25 mouse cellular contexts compared by ENCODE assay signal in the genomic region with DNA sequence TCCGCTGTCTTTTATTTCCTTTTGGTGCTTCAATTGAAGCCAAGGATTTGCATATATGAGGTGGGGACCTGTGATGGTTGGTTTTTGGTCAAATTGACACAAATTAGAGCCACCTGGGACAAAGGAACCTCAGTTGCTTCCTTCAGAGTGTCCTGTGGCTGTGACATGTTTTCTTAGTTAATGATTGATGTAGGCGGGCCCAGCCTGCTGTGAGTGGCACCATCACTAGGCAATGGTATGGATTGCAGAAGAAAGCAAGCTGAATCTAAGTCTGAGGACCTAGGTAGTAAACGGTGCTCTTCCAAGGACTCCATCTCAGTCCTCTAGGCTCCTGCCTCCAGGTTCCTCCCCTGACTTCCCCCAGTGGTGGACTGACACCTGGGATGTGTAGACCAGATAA. TPM values are rescaled to one million over a fixed set of nuclear protein-coding genes. Genes with fewer than 3 reads are reported as not detected.
DNase-seq lines count a peak whose midpoint lies in the region; ATAC-seq lines count a peak whose summit lies in the region.
"Had no signal": no experiment of that assay in that cellular context is flagged by ENCODE, and none has a peak within 500 bp of the region (broad histone marks: within the 10 kb centered on the region; RNA-seq: fewer than 3 reads in every experiment).

No protein-coding gene starts in this region.

- no peak overlapping the region for H3K4me3 ChIP-seq in heart, embryonic 12.5 days
- no peak overlapping the region for H3K4me3 ChIP-seq in midbrain, embryonic 11.5 days (ENCODE audit: low read depth, low read length)
- no peak overlapping the region for H3K4me3 ChIP-seq in midbrain, embryonic 14.5 days (replicated peaks; ENCODE audit: low read depth, low read length)
- H3K4me3 ChIP-seq: forebrain, embryonic 10.5 days; forebrain, embryonic 13.5 days; heart, embryonic 15.5 days; hindbrain, embryonic 10.5 days; hindbrain, embryonic 13.5 days had no signal

- H3K4me2 ChIP-seq in heart, embryonic 12.5 days = no peak overlapping the region
- H3K4me2 ChIP-seq in midbrain, embryonic 11.5 days = no peak overlapping the region
- no peak overlapping the region for H3K4me2 ChIP-seq in midbrain, embryonic 14.5 days (ENCODE audit: low read length)
- H3K4me2 ChIP-seq: forebrain, embryonic 13.5 days; heart, embryonic 11.5 days; heart, embryonic 15.5 days; hindbrain, embryonic 13.5 days had no signal

- no peaks in the 10 kb centered on the region for H3K9me3 ChIP-seq in heart, embryonic 12.5 days (replicated peaks)
- no peaks in the 10 kb centered on the region for H3K9me3 ChIP-seq in midbrain, embryonic 11.5 days (ENCODE audit: control insufficient read depth, low read length)
- H3K9me3 ChIP-seq in midbrain, embryonic 14.5 days (ENCODE audit: control insufficient read depth, low read length) = no peaks in the 10 kb centered on the region
- H3K9me3 ChIP-seq: forebrain, embryonic 10.5 days; forebrain, embryonic 13.5 days; heart, embryonic 15.5 days; hindbrain, embryonic 10.5 days; hindbrain, embryonic 13.5 days had no signal

- no peaks in the 10 kb centered on the region for H3K36me3 ChIP-seq in heart, embryonic 12.5 days
- H3K36me3 ChIP-seq in midbrain, embryonic 11.5 days (ENCODE audit: control insufficient read depth, insufficient read depth, low read length) = no peaks in the 10 kb centered on the region
- H3K36me3 ChIP-seq in midbrain, embryonic 14.5 days (ENCODE audit: control insufficient read depth, insufficient read depth, low read length) = no peaks in the 10 kb centered on the region
- H3K36me3 ChIP-seq: forebrain, embryonic 10.5 days; heart, embryonic 15.5 days; hindbrain, embryonic 10.5 days; hindbrain, embryonic 13.5 days had no signal

- no peak for ATAC-seq in heart, embryonic 12.5 days (ENCODE audit: insufficient number of reproducible peaks, low FRiP score)
- no peak for ATAC-seq in midbrain, embryonic 11.5 days (ENCODE audit: low FRiP score)
- ATAC-seq in midbrain, embryonic 14.5 days (ENCODE audit: low FRiP score, low TSS enrichment) = no peak
- ATAC-seq: activated CD4-positive, CD25-positive, alpha-beta regulatory T cell, adult 4 months; forebrain, embryonic 13.5 days; forebrain, embryonic 16.5 days had no signal

- no peak overlapping the region for H3K27ac ChIP-seq in heart, embryonic 12.5 days (ENCODE audit: poor library complexity, severe bottlenecking)
- H3K27ac ChIP-seq in midbrain, embryonic 11.5 days (ENCODE audit: low read depth, low read length) = no peak overlapping the region
- H3K27ac ChIP-seq in midbrain, embryonic 14.5 days (replicated peaks; ENCODE audit: low read depth, low read length) = no peak overlapping the region
- H3K27ac ChIP-seq: forebrain, embryonic 10.5 days; forebrain, embryonic 13.5 days; heart, embryonic 15.5 days; hindbrain, embryonic 10.5 days; hindbrain, embryonic 13.5 days had no signal

- peak; percentile 45 for DNase-seq in heart, adult 11 months
- peak; percentile 11 for DNase-seq in kidney, adult 9 months
- no peak for DNase-seq in kidney, adult 8-10 months
- peak; percentile 56 for DNase-seq in midbrain, embryonic 11.5 days (ENCODE audit: low spot score, missing footprints)
- no peak for DNase-seq in midbrain, embryonic 14.5 days
- peak; percentile 71 for DNase-seq in yolk sac, embryonic 10.5 days (ENCODE audit: low spot score)
- no peak for DNase-seq in right cerebral cortex, postnatal 25 days
- DNase-seq: adrenal gland, adult 8-10 months; adrenal gland, postnatal 25 days; cerebellum, adult 11-12 months; cerebellum, adult 8-10 months; cerebellum, postnatal 14 days; gastrocnemius, postnatal 10 days; gastrocnemius, postnatal 36 days; heart, postnatal 10 days; heart, postnatal 36 days had no signal

- 65% methylated on average over 2 of the region's 3 CpGs for WGBS in heart, embryonic 12.5 days
- 76% methylated on average over 2 of the region's 3 CpGs for WGBS in midbrain, embryonic 11.5 days
- WGBS in midbrain, embryonic 14.5 days = 90% methylated on average over 3 of the region's 3 CpGs

- H3K9ac ChIP-seq in heart, embryonic 12.5 days = no peak overlapping the region
- no peak overlapping the region for H3K9ac ChIP-seq in midbrain, embryonic 11.5 days (ENCODE audit: low read length)
- H3K9ac ChIP-seq in midbrain, embryonic 14.5 days (replicated peaks; ENCODE audit: low read length) = no peak overlapping the region
- H3K9ac ChIP-seq: forebrain, embryonic 13.5 days; heart, embryonic 15.5 days; hindbrain, embryonic 13.5 days had no signal

- peaks cover 6% of the 10 kb centered on the region for H3K4me1 ChIP-seq in heart, embryonic 12.5 days (replicated peaks)
- no peaks in the 10 kb centered on the region for H3K4me1 ChIP-seq in midbrain, embryonic 11.5 days (ENCODE audit: control insufficient read depth, insufficient read depth, low read length)
- H3K4me1 ChIP-seq in midbrain, embryonic 14.5 days (ENCODE audit: control insufficient read depth, insufficient read depth, low read length) = no peaks in the 10 kb centered on the region
- H3K4me1 ChIP-seq: forebrain, embryonic 10.5 days; forebrain, embryonic 13.5 days; hindbrain, embryonic 10.5 days; hindbrain, embryonic 13.5 days had no signal

- no peaks in the 10 kb centered on the region for H3K27me3 ChIP-seq in heart, embryonic 12.5 days (replicated peaks)
- no peaks in the 10 kb centered on the region for H3K27me3 ChIP-seq in midbrain, embryonic 11.5 days (ENCODE audit: control insufficient read depth, insufficient read depth, low read length)
- H3K27me3 ChIP-seq in midbrain, embryonic 14.5 days (ENCODE audit: control insufficient read depth, insufficient read depth, low read length) = no peaks in the 10 kb centered on the region
- H3K27me3 ChIP-seq: forebrain, embryonic 13.5 days; heart, embryonic 15.5 days; hindbrain, embryonic 13.5 days had no signal

RNA-seq across cellular contexts. Expression of a gene that starts 57.4 kb away (rescaled TPM):
- polyA plus RNA-seq in heart, embryonic 12.5 days (2016; fragmentation: Nextera tagmentation; extraction: Ambion mirVana) = 72.9 and 74.5 TPM in 2 replicates
- polyA plus RNA-seq in midbrain, embryonic 11.5 days (2014; fragmentation: Nextera tagmentation; extraction: Ambion mirVana) = 21.1 and 21.4 TPM in 2 replicates
- 6.4 and 10.7 TPM in 2 replicates for polyA plus RNA-seq in midbrain, embryonic 14.5 days (2014; fragmentation: Nextera tagmentation; extraction: Ambion mirVana)

Comparison
In these comparisons a context has a peak if more than half of its experiments do, and no peak if none do; other contexts are left out.
1. DNase-seq: peak in heart, adult 11 months (single experiment), kidney, adult 9 months (single experiment), midbrain, embryonic 11.5 days (single experiment) and yolk sac, embryonic 10.5 days (single experiment); none in kidney, adult 8-10 months (0 of 2), midbrain, embryonic 14.5 days (single experiment) and right cerebral cortex, postnatal 25 days (single experiment).